Mouse (Mus musculus) liver, postnatal 0 days (tissue): Measurements from ENCODE around the gene Rnf144b.

ENCODE experiments used
- CTCF ChIP-seq: sonication (generic); IDR thresholded peaks from 2 replicates; pipeline ENCODE4 v1.5.1; 2016; ENCODE audit warnings: antibody characterized with exemption, low read depth
- EP300 ChIP-seq: IDR thresholded peaks from 2 replicates; pipeline ENCODE4 v1.6.1; 2016; ENCODE audit warnings: antibody characterized with exemption, low read depth, mild to moderate bottlenecking

DNA sequence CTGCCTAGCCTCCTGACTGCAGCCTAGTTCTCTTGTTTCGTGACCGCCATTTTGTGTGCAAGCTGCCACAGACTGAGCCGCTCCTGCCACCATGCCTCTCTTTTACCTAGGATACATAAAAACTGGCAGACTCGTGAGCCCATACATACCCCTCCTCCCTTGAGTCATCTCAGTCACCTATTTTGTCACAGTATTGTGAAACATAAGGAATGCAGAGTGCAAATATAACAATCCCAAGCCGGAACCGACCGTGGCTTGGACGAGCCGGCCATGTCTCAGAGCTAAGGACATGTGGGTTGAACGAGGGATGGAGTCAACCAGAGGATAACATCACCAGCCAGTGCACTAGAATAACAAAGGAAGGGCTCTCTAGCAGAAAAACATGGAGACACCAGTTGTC, 91.4 kb downstream of the Rnf144b start:
- no peak for TF ChIP-seq CTCF
- TF ChIP-seq EP300: no peak
